Mouse (Mus musculus): ENCODE measurements around the gene Safb2. TPM values are rescaled to one million over a fixed set of nuclear protein-coding genes. Genes with fewer than 3 reads are reported as not detected.
A peak's percentile ranks its signal among the peaks of the same experiment; 100 is the strongest.

Safb2 gene
- total and polyA plus RNA-seq, 3 experiments = 36.8 to 47.5 (median 43.1) TPM

DNA sequence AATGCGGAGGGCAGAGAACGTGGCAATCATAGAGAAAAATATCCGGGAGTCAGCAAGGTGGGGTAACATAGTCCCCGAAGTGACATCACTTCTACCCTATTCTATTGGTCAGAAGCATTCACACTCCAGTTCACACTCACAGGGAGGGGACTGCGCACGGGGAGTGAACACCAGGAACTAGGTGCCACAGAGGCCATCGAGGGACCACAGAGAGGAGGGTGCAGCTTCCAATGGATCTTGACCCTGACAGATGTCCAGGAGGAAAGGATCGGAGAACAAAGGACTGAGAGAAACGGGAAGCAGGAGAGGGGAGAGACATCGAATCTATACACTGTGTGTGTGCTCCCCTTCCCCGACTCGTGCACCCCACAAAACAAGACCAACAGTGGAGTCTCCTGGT is 69.5 kb downstream of the Safb2 start:
- intact Hi-C loops (cut with DNase I) = no loop called here
- Histone ChIP-seq H3K27me3 (ENCODE audit: control insufficient read depth, insufficient read depth, low read length) (peaks cover 18% of the 10 kb centered on the region), H3K79me2 (replicated peaks; ENCODE audit: control insufficient read depth, insufficient read depth, low read length) (no peaks in the 10 kb centered on the region), H3K4me3 (no peak overlapping the region), H3K9ac (ENCODE audit: low read depth, low read length) (no peak overlapping the region), H3K4me1 (ENCODE audit: control insufficient read depth, insufficient read depth, low read length) (no peaks in the 10 kb centered on the region), H3K27ac (no peak overlapping the region), H3K36me3 (ENCODE audit: control insufficient read depth, insufficient read depth, low read length) (no peaks in the 10 kb centered on the region)
- peak in 1 of 2 experiments; percentile 2 for DNase-seq
- TF ChIP-seq EP300 (IDR thresholded peaks at IDR 0.05; ENCODE audit: insufficient read depth, low read depth, low read length) (no peak), POLR2A (IDR thresholded peaks at IDR 0.05; ENCODE audit: insufficient read depth, low read depth, low read length) (no peak), CTCF (IDR thresholded peaks at IDR 0.05) (no peak)
- 48% methylated on average over 12 of the region's 12 CpGs for WGBS

DNA sequence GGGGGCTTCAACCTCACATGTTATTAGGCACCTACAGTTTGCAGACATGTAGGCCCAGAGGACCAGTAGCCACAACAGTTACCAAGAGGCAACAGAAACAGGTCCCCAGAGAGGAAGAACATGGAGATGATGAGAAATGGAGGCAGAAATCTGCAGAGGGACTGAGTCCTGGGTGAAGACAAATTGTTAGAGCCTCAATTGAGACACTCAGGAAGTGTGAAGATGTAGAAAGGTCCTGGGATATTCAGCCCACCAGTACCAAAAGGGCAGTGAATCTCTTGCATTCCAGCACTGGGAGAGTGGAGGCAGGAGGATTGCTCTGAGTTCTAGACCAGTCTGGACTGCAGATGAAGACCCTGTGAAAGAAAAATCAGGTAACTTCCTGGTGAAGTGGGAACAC is 70.1 kb downstream of the Safb2 start:
- Histone ChIP-seq H3K4me1 (ENCODE audit: control insufficient read depth, insufficient read depth, low read length) (no peaks in the 10 kb centered on the region), H3K36me3 (ENCODE audit: control insufficient read depth, insufficient read depth, low read length) (no peaks in the 10 kb centered on the region), H3K27ac (no peak overlapping the region), H3K9ac (ENCODE audit: low read depth, low read length) (no peak overlapping the region), H3K79me2 (replicated peaks; ENCODE audit: control insufficient read depth, insufficient read depth, low read length) (no peaks in the 10 kb centered on the region), H3K27me3 (ENCODE audit: control insufficient read depth, insufficient read depth, low read length) (peaks cover 18% of the 10 kb centered on the region), H3K4me3 (no peak overlapping the region)
- no peak for TF ChIP-seq EP300 (IDR thresholded peaks at IDR 0.05; ENCODE audit: insufficient read depth, low read depth, low read length)
- no peak for TF ChIP-seq POLR2A (IDR thresholded peaks at IDR 0.05; ENCODE audit: insufficient read depth, low read depth, low read length)
- no peak for TF ChIP-seq CTCF (IDR thresholded peaks at IDR 0.05)
- DNase-seq = peak in 1 of 2 experiments; percentile 6
- intact Hi-C loops (cut with DNase I) = no loop called here

- Histone ChIP-seq H3K79me2 (replicated peaks; ENCODE audit: control insufficient read depth, insufficient read depth, low read length) (no peaks in the 10 kb centered on the region), H3K9ac (ENCODE audit: low read depth, low read length) (no peak within 1 kb of the TSS), H3K27ac (no peak within 1 kb of the TSS), H3K4me3 (no peak within 1 kb of the TSS), H3K27me3 (ENCODE audit: control insufficient read depth, insufficient read depth, low read length) (peaks cover 18% of the 10 kb centered on the region), H3K4me1 (ENCODE audit: control insufficient read depth, insufficient read depth, low read length) (peaks cover 2% of the 10 kb centered on the region; the same call in 1 of the 2 replicates), H3K36me3 (ENCODE audit: control insufficient read depth, insufficient read depth, low read length) (no peaks in the 10 kb centered on the region)
- DNase-seq = peak in 1 of 2 experiments; percentile 12
- TF ChIP-seq POLR2A (IDR thresholded peaks at IDR 0.05; ENCODE audit: insufficient read depth, low read depth, low read length) = no peak
- TF ChIP-seq EP300 (IDR thresholded peaks at IDR 0.05; ENCODE audit: insufficient read depth, low read depth, low read length) = no peak
- no peak for TF ChIP-seq CTCF (IDR thresholded peaks at IDR 0.05)
- WGBS = 52% methylated on average over 22 of the region's 22 CpGs
- intact Hi-C loops (cut with DNase I) = no loop called here
Measured at GRCm38 (mm10) chr17:56512310-56512709, 72.1 kb downstream of the Safb2 start, which contains the start of gene Znrf4. Gene Znrf4, minus strand, starts transcription at chr17:56512431.

GRCm38 (mm10) chr17:56511707-56512090 is 72.7 kb downstream of the Safb2 start:
- WGBS = 21% methylated on average over 29 of the region's 29 CpGs
- H3K27me3 ChIP-seq (ENCODE audit: control insufficient read depth, insufficient read depth, low read length) = peaks cover 18% of the 10 kb centered on the region

DNA sequence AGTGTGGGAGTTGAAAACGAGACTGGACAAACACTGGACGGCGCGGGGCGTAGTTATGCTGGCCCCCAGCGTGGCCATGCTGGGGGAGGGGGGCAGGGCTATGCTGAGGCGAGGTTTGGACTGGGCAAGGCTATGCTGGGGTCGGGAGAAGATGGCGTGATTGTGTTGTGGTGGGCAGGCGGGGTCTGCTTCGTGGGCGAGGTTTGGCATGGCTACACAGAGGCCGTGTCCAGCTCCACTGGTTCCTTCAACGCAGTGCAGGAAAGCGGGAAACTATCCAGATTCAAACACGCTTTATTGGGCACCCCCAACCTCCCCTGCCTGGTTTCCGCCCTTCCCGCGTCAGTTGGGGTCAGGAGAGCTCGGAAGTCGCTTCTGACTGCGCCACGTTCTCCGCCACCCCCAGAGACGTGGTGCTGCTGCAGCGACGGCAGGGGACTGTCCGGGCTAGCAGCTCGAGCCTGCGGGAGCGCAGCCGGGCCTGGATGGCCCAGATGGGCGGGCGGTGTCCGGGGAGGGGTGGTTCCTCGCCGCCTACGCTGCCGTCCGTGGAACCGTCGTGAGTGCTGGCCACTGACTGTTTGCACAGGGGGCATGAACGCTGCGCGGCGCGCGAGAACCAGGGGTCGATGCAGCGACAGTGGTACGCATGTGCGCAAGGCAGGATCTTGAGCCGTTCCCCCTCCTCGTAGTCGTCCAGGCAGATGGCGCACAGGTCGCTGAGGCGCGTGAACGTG is 73.2 kb downstream of the Safb2 start:
- DNase-seq = peak in 1 of 2 experiments; percentile 21
- Histone ChIP-seq H3K4me3 (no peak overlapping the region), H3K9ac (ENCODE audit: low read depth, low read length) (no peak overlapping the region), H3K27me3 (ENCODE audit: control insufficient read depth, insufficient read depth, low read length) (peaks cover 18% of the 10 kb centered on the region), H3K4me1 (ENCODE audit: control insufficient read depth, insufficient read depth, low read length) (peaks cover 3% of the 10 kb centered on the region; the same call in 1 of the 2 replicates), H3K79me2 (replicated peaks; ENCODE audit: control insufficient read depth, insufficient read depth, low read length) (no peaks in the 10 kb centered on the region), H3K27ac (no peak overlapping the region), H3K36me3 (ENCODE audit: control insufficient read depth, insufficient read depth, low read length) (no peaks in the 10 kb centered on the region)
- 7% methylated on average over 60 of the region's 60 CpGs for WGBS
- TF ChIP-seq CTCF (IDR thresholded peaks at IDR 0.05) (no peak), EP300 (IDR thresholded peaks at IDR 0.05; ENCODE audit: insufficient read depth, low read depth, low read length) (no peak), POLR2A (IDR thresholded peaks at IDR 0.05; ENCODE audit: insufficient read depth, low read depth, low read length) (no peak)
- intact Hi-C loops (cut with DNase I) = no loop called here

More at GRCm38 (mm10) chr17:56511707-56512090, 72.7 kb downstream of the Safb2 start:
- Histone ChIP-seq H3K27ac (no peak overlapping the region), H3K9ac (ENCODE audit: low read depth, low read length) (no peak overlapping the region), H3K4me3 (no peak overlapping the region), H3K4me1 (ENCODE audit: control insufficient read depth, insufficient read depth, low read length) (peaks cover 3% of the 10 kb centered on the region; the same call in 1 of the 2 replicates), H3K79me2 (replicated peaks; ENCODE audit: control insufficient read depth, insufficient read depth, low read length) (no peaks in the 10 kb centered on the region), H3K36me3 (ENCODE audit: control insufficient read depth, insufficient read depth, low read length) (no peaks in the 10 kb centered on the region)
- DNase-seq = peak in 1 of 2 experiments; percentile 16
- intact Hi-C loops (cut with DNase I) = no loop called here
- no peak for TF ChIP-seq POLR2A (IDR thresholded peaks at IDR 0.05; ENCODE audit: insufficient read depth, low read depth, low read length)
- no peak for TF ChIP-seq EP300 (IDR thresholded peaks at IDR 0.05; ENCODE audit: insufficient read depth, low read depth, low read length)
- TF ChIP-seq CTCF (IDR thresholded peaks at IDR 0.05) = no peak

Other genes starting within 250 kb of the Safb2 start
- gene Ptprs, start 108.1 kb downstream of the Safb2 start, total RNA-seq (2021) = 10 to 100 TPM; 41.7 to 47.5 TPM
- gene Ptprs, start 108.1 kb downstream of the Safb2 start, polyA plus RNA-seq (2012; rRNA removed) = 86.8 and 91.1 TPM in 2 replicates
- gene Znrf4, start 72.2 kb downstream of the Safb2 start, total RNA-seq (2021) = not detected
- 0.29 and 0.64 TPM in 2 replicates for gene Znrf4, start 72.2 kb downstream of the Safb2 start, polyA plus RNA-seq (2012; rRNA removed)
- under 1 TPM; 0.34 to 0.39 TPM for gene Gm20219, start 30.2 kb downstream of the Safb2 start, total RNA-seq (2021)
- gene Gm20219, start 30.2 kb downstream of the Safb2 start, polyA plus RNA-seq (2012; rRNA removed) = 1.00 and 1.7 TPM in 2 replicates
- 10 to 100 TPM; 61.3 to 69.1 TPM for gene Safb, start 240 bp upstream of the Safb2 start, total RNA-seq (2021)
- 51.0 and 57.5 TPM in 2 replicates for gene Safb, start 240 bp upstream of the Safb2 start, polyA plus RNA-seq (2012; rRNA removed)
- gene 2410015M20Rik, start 25.2 kb upstream of the Safb2 start, total RNA-seq (2021) = 100 to 1,000 TPM; 291 to 329 TPM
- gene 2410015M20Rik, start 25.2 kb upstream of the Safb2 start, polyA plus RNA-seq (2012; rRNA removed) = 320 and 381 TPM in 2 replicates
- 100 to 1,000 TPM; 671 to 795 TPM for gene Rpl36, start 28.8 kb upstream of the Safb2 start, total RNA-seq (2021)
- 801 and 1,357 TPM in 2 replicates for gene Rpl36, start 28.8 kb upstream of the Safb2 start, polyA plus RNA-seq (2012; rRNA removed)
- 100 to 1,000 TPM; 113 to 131 TPM for gene Lonp1, start 42.3 kb upstream of the Safb2 start, total RNA-seq (2021)
- 95.9 and 116 TPM in 2 replicates for gene Lonp1, start 42.3 kb upstream of the Safb2 start, polyA plus RNA-seq (2012; rRNA removed)
- gene Catsperd, start 43.6 kb upstream of the Safb2 start, total RNA-seq (2021) = not detected
- 0.23 and 0.44 TPM in 2 replicates for gene Catsperd, start 43.6 kb upstream of the Safb2 start, polyA plus RNA-seq (2012; rRNA removed)
- 10 to 100 TPM; 37.6 to 37.7 TPM for gene Ranbp3, start 88.7 kb upstream of the Safb2 start, total RNA-seq (2021)
- gene Ranbp3, start 88.7 kb upstream of the Safb2 start, polyA plus RNA-seq (2012; rRNA removed) = 40.6 and 44.5 TPM in 2 replicates
- gene Ndufa11, start 133.2 kb upstream of the Safb2 start, total RNA-seq (2021) = 100 to 1,000 TPM; 748 to 906 TPM
- 1,680 and 1,786 TPM in 2 replicates for gene Ndufa11, start 133.2 kb upstream of the Safb2 start, polyA plus RNA-seq (2012; rRNA removed)
- gene Vmac, start 133.4 kb upstream of the Safb2 start, total RNA-seq (2021) = 1 to 10 TPM; 3.0 to 4.7 TPM
- 8.3 and 9.9 TPM in 2 replicates for gene Vmac, start 133.4 kb upstream of the Safb2 start, polyA plus RNA-seq (2012; rRNA removed)
- gene Nrtn, start 172.9 kb upstream of the Safb2 start, total RNA-seq (2021) = 10 to 100 TPM; 24.4 to 26.8 TPM
- 26.2 and 49.3 TPM in 2 replicates for gene Nrtn, start 172.9 kb upstream of the Safb2 start, polyA plus RNA-seq (2012; rRNA removed)
- gene Dus3l, start 180.2 kb upstream of the Safb2 start, total RNA-seq (2021) = 10 to 100 TPM; 17.7 to 19.4 TPM
- 36.2 and 38.7 TPM in 2 replicates for gene Dus3l, start 180.2 kb upstream of the Safb2 start, polyA plus RNA-seq (2012; rRNA removed)
- under 1 TPM; 0.11 to 0.29 TPM for gene Prr22, start 185.7 kb upstream of the Safb2 start, total RNA-seq (2021)
- gene Prr22, start 185.7 kb upstream of the Safb2 start, polyA plus RNA-seq (2012; rRNA removed) = 1.2 and 2.0 TPM in 2 replicates
- gene Rfx2, start 246.4 kb upstream of the Safb2 start, total RNA-seq (2021) = 1 to 10 TPM; 2.8 to 3.0 TPM
- 5.1 and 6.0 TPM in 2 replicates for gene Rfx2, start 246.4 kb upstream of the Safb2 start, polyA plus RNA-seq (2012; rRNA removed)

Data from heart, adult 2 months (tissue).